Mouse (Mus musculus): Measurements from ENCODE around the gene Trap1. TPM values are rescaled to one million over a fixed set of nuclear protein-coding genes. Genes with fewer than 3 reads are reported as not detected.

The Trap1 gene
- polyA plus RNA-seq, 1 experiment from 2014 or later: 97.3 TPM

DNA sequence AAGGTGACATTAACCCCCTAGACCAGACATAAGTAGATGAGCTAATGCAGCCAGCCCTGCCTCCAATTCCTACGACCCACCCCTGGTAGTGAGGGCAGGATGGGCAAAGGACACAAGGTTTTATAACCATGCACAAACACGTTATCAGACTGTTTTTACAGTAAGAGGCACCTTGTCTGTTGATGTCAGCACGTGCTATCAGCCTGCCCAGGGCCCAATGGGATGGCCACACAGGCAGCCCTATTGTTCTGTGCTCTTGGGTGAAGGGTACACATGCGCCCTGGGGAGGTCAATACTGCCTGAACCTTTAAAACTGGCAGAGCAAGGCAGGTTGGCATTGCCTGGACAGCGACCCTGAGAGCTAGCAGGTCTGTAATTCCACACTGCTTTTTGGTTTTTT, 40.8 kb downstream of the Trap1 start, which contains the start of gene Dnase1:
Gene Dnase1, plus strand, starts transcription at position 136 of the 400 bp plus-strand sequence.
- Histone ChIP-seq H3K36me3 (peaks cover 57% of the 10 kb centered on the region), H3K4me3 (no peak within 1 kb of the TSS), H3K9me3 (replicated peaks) (no peaks in the 10 kb centered on the region), H3K9ac (no peak within 1 kb of the TSS), H3K4me2 (no peak within 1 kb of the TSS), H3K4me1 (replicated peaks) (peaks cover 8% of the 10 kb centered on the region), H3K27ac (ENCODE audit: poor library complexity, severe bottlenecking) (no peak within 1 kb of the TSS), H3K27me3 (replicated peaks) (no peaks in the 10 kb centered on the region)
- WGBS: 85% methylated on average over 5 of the region's 5 CpGs
- ATAC-seq (ENCODE audit: insufficient number of reproducible peaks, low FRiP score): no peak

- WGBS: 91% methylated on average over 2 of the region's 2 CpGs
- H3K9ac ChIP-seq: no peak overlapping the region
- no peak for ATAC-seq (ENCODE audit: insufficient number of reproducible peaks, low FRiP score)
- H3K4me2 ChIP-seq: no peak overlapping the region
- peaks cover 46% of the 10 kb centered on the region for H3K36me3 ChIP-seq
- H3K4me1 ChIP-seq (replicated peaks): peaks cover 8% of the 10 kb centered on the region
- no peak overlapping the region for H3K4me3 ChIP-seq
- H3K27ac ChIP-seq (ENCODE audit: poor library complexity, severe bottlenecking): no peak overlapping the region
- no peaks in the 10 kb centered on the region for H3K9me3 ChIP-seq (replicated peaks)
- H3K27me3 ChIP-seq (replicated peaks): no peaks in the 10 kb centered on the region
These were observed 42.1 kb downstream of the Trap1 start for GRCm38 (mm10) chr16:4035575-4035974.

GRCm38 (mm10) chr16:4034476-4034875, 43.2 kb downstream of the Trap1 start:
- ATAC-seq (ENCODE audit: insufficient number of reproducible peaks, low FRiP score): no peak
- WGBS: 78% methylated on average over 3 of the region's 3 CpGs
- Histone ChIP-seq H3K27ac (ENCODE audit: poor library complexity, severe bottlenecking) (no peak overlapping the region), H3K9ac (no peak overlapping the region), H3K4me3 (no peak overlapping the region), H3K9me3 (replicated peaks) (no peaks in the 10 kb centered on the region), H3K27me3 (replicated peaks) (no peaks in the 10 kb centered on the region), H3K4me2 (no peak overlapping the region), H3K36me3 (peaks cover 35% of the 10 kb centered on the region), H3K4me1 (replicated peaks) (peaks cover 8% of the 10 kb centered on the region)

DNA sequence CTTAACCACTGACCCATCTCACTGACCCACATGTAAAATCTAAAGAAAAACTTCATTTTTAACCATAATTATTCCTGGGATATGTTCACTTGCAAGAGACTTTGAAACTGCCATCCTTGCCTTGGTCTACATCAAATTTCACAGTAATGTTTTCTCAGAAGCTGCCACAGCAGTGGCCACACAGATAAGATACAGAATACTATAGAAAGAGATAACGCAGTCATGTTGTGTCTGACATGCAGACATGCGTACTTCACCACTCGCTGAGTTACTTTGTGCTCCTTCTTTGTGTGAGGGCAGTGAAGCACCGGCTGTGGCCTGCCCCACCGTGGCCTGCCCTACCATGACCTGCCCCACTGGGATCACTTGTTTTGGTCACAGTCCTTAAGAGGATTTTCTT, 43.7 kb downstream of the Trap1 start:
- no peak overlapping the region for H3K4me3 ChIP-seq
- H3K9me3 ChIP-seq (replicated peaks): no peaks in the 10 kb centered on the region
- H3K27me3 ChIP-seq (replicated peaks): no peaks in the 10 kb centered on the region
- H3K27ac ChIP-seq (ENCODE audit: poor library complexity, severe bottlenecking): no peak overlapping the region
- H3K36me3 ChIP-seq: peaks cover 30% of the 10 kb centered on the region
- H3K4me1 ChIP-seq (replicated peaks): peaks cover 8% of the 10 kb centered on the region
- WGBS: 35% methylated on average over 5 of the region's 5 CpGs
- H3K4me2 ChIP-seq: no peak overlapping the region
- H3K9ac ChIP-seq: no peak overlapping the region
- no peak for ATAC-seq (ENCODE audit: insufficient number of reproducible peaks, low FRiP score)

DNA sequence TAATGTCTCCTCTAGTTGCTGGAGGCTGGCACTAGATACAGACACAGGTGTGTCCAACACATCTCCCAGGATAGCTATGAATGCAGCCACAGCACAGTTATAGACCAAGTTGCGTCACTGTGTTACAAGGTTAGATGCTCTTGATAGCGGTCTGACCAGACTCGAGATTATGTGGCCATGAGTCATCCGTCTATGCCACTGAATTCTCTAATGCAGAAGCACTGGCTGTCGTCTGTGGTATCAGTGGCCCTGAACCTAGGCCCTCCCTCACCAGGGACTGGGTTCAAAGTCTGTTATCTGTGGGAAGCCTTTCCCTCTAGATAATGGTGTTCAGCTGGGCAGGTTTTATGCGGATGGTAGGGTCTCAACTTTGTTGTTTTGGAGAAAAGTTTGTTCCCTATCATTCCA, 45.3 kb downstream of the Trap1 start:
- 70% methylated on average over 6 of the region's 6 CpGs for WGBS
- H3K4me2 ChIP-seq: no peak overlapping the region
- no peak for ATAC-seq (ENCODE audit: insufficient number of reproducible peaks, low FRiP score)
- H3K4me3 ChIP-seq: no peak overlapping the region
- H3K4me1 ChIP-seq (replicated peaks): peaks cover 8% of the 10 kb centered on the region
- 0 out of 2 replicates have a peak, but pooled peaks cover 4% of the 10 kb centered on the region for H3K9me3 ChIP-seq (replicated peaks)
- no peak overlapping the region for H3K9ac ChIP-seq
- H3K27ac ChIP-seq (ENCODE audit: poor library complexity, severe bottlenecking): no peak overlapping the region
- H3K27me3 ChIP-seq (replicated peaks): no peaks in the 10 kb centered on the region
- H3K36me3 ChIP-seq: peaks cover 14% of the 10 kb centered on the region

GRCm38 (mm10) chr16:4031441-4032274, 46.0 kb downstream of the Trap1 start:
- H3K27me3 ChIP-seq (replicated peaks): no peaks in the 10 kb centered on the region
- no peak overlapping the region for H3K9ac ChIP-seq
- H3K27ac ChIP-seq (ENCODE audit: poor library complexity, severe bottlenecking): no peak overlapping the region
- H3K36me3 ChIP-seq: peaks cover 7% of the 10 kb centered on the region; the same call in 1 of the 2 replicates
- H3K4me2 ChIP-seq: no peak overlapping the region
- 64% methylated on average over 5 of the region's 6 CpGs for WGBS
- 0 out of 2 replicates have a peak, but pooled peaks cover 4% of the 10 kb centered on the region for H3K9me3 ChIP-seq (replicated peaks)
- H3K4me3 ChIP-seq: no peak overlapping the region
- peaks cover 8% of the 10 kb centered on the region for H3K4me1 ChIP-seq (replicated peaks)
- no peak for ATAC-seq (ENCODE audit: insufficient number of reproducible peaks, low FRiP score)

GRCm38 (mm10) chr16:4030501-4030900, 47.1 kb downstream of the Trap1 start:
- Histone ChIP-seq H3K4me2 (no peak overlapping the region), H3K9ac (no peak overlapping the region), H3K36me3 (no peaks in the 10 kb centered on the region), H3K4me1 (replicated peaks) (peaks cover 8% of the 10 kb centered on the region), H3K27ac (ENCODE audit: poor library complexity, severe bottlenecking) (no peak overlapping the region), H3K27me3 (replicated peaks) (no peaks in the 10 kb centered on the region), H3K9me3 (replicated peaks) (0 out of 2 replicates have a peak, but pooled peaks cover 4% of the 10 kb centered on the region), H3K4me3 (no peak overlapping the region)
- 90% methylated on average over 10 of the region's 10 CpGs for WGBS
- no peak for ATAC-seq (ENCODE audit: insufficient number of reproducible peaks, low FRiP score)

- H3K4me2 ChIP-seq: no peak overlapping the region
- H3K36me3 ChIP-seq: no peaks in the 10 kb centered on the region
- H3K27ac ChIP-seq (ENCODE audit: poor library complexity, severe bottlenecking): no peak overlapping the region
- 87% methylated on average over 5 of the region's 5 CpGs for WGBS
- H3K4me3 ChIP-seq: no peak overlapping the region
- H3K4me1 ChIP-seq (replicated peaks): peaks cover 6% of the 10 kb centered on the region
- no peak for ATAC-seq (ENCODE audit: insufficient number of reproducible peaks, low FRiP score)
- 0 out of 2 replicates have a peak, but pooled peaks cover 4% of the 10 kb centered on the region for H3K9me3 ChIP-seq (replicated peaks)
- H3K9ac ChIP-seq: no peak overlapping the region
- H3K27me3 ChIP-seq (replicated peaks): no peaks in the 10 kb centered on the region
These were observed 48.2 kb downstream of the Trap1 start for GRCm38 (mm10) chr16:4029371-4029841.

DNA sequence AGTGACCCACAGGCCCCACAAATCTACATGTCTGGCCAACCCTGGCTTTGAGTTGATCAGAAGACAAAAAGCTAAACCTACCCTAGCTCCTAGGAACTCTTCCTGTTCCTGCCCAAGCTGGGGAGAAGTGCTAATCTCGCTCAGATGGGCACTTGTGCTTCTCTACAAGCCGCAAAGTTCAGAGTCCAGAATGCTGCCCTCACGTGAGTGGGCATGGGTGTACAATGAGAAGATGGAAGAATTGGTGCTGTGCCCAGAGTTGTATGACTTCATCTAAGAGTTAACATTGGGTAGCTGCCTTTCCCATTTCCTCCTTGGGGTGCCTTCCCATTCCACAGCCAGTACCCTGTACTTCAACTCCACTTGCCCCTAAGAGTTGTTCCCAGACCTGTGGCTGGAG, 50.4 kb downstream of the Trap1 start:
- no peak overlapping the region for H3K9ac ChIP-seq
- H3K4me1 ChIP-seq (replicated peaks): no peaks in the 10 kb centered on the region
- H3K27me3 ChIP-seq (replicated peaks): no peaks in the 10 kb centered on the region
- H3K4me3 ChIP-seq: no peak overlapping the region
- H3K36me3 ChIP-seq: no peaks in the 10 kb centered on the region
- H3K4me2 ChIP-seq: no peak overlapping the region
- WGBS: 70% methylated on average over 3 of the region's 3 CpGs
- no peak overlapping the region for H3K27ac ChIP-seq (ENCODE audit: poor library complexity, severe bottlenecking)
- no peak for ATAC-seq (ENCODE audit: insufficient number of reproducible peaks, low FRiP score)
- H3K9me3 ChIP-seq (replicated peaks): 0 out of 2 replicates have a peak, but pooled peaks cover 4% of the 10 kb centered on the region

- Histone ChIP-seq H3K9ac (no peak overlapping the region), H3K4me2 (no peak overlapping the region), H3K9me3 (replicated peaks) (0 out of 2 replicates have a peak, but pooled peaks cover 6% of the 10 kb centered on the region), H3K4me3 (no peak overlapping the region), H3K36me3 (no peaks in the 10 kb centered on the region), H3K27ac (ENCODE audit: poor library complexity, severe bottlenecking) (no peak overlapping the region), H3K27me3 (replicated peaks) (no peaks in the 10 kb centered on the region), H3K4me1 (replicated peaks) (no peaks in the 10 kb centered on the region)
- no peak for ATAC-seq (ENCODE audit: insufficient number of reproducible peaks, low FRiP score)
- 39% methylated on average over 1 of the region's 1 CpGs for WGBS
These were observed 51.0 kb downstream of the Trap1 start for GRCm38 (mm10) chr16:4026672-4027071.

GRCm38 (mm10) chr16:4022719-4023118, 54.9 kb downstream of the Trap1 start:
- H3K27ac ChIP-seq (ENCODE audit: poor library complexity, severe bottlenecking): no peak overlapping the region
- 74% methylated on average over 4 of the region's 4 CpGs for WGBS
- H3K4me2 ChIP-seq: no peak overlapping the region
- no peak for ATAC-seq (ENCODE audit: insufficient number of reproducible peaks, low FRiP score)
- no peaks in the 10 kb centered on the region for H3K36me3 ChIP-seq
- no peak overlapping the region for H3K9ac ChIP-seq
- no peaks in the 10 kb centered on the region for H3K27me3 ChIP-seq (replicated peaks)
- H3K9me3 ChIP-seq (replicated peaks): 0 out of 2 replicates have a peak, but pooled peaks cover 3% of the 10 kb centered on the region
- H3K4me1 ChIP-seq (replicated peaks): no peaks in the 10 kb centered on the region
- no peak overlapping the region for H3K4me3 ChIP-seq
